Mouse (Mus musculus) C2C12 (cell line): ENCODE measurements around the gene Asb6.

Source experiments
- CEBPB ChIP-seq: IDR thresholded peaks from one replicate; pipeline ENCODE4 v1.6.1; 2011; ENCODE audit warnings: low read depth, mild to moderate bottlenecking, control low read depth, moderate library complexity
- CTCF ChIP-seq: IDR thresholded peaks from one replicate; pipeline ENCODE4 v1.5.1; 2011; ENCODE audit not compliant: control insufficient read depth, insufficient read depth, insufficient read length
- MAX ChIP-seq: IDR thresholded peaks from one replicate; pipeline ENCODE4 v1.6.1; 2011; ENCODE audit warnings: mild to moderate bottlenecking, control low read depth
- MYOD1 ChIP-seq: IDR thresholded peaks from one replicate; pipeline ENCODE4 v1.6.1; 2011; ENCODE audit warnings: low read depth; ENCODE audit not compliant: control insufficient read depth, insufficient read length
- MYOG ChIP-seq: IDR thresholded peaks from one replicate; pipeline ENCODE4 v1.6.1; 2011; ENCODE audit not compliant: control insufficient read depth, insufficient read length; ENCODE audit errors: extremely low read depth
- USF1 ChIP-seq: IDR thresholded peaks from one replicate; pipeline ENCODE4 v1.6.1; 2011; ENCODE audit warnings: low read depth, mild to moderate bottlenecking, control low read depth, moderate library complexity

DNA sequence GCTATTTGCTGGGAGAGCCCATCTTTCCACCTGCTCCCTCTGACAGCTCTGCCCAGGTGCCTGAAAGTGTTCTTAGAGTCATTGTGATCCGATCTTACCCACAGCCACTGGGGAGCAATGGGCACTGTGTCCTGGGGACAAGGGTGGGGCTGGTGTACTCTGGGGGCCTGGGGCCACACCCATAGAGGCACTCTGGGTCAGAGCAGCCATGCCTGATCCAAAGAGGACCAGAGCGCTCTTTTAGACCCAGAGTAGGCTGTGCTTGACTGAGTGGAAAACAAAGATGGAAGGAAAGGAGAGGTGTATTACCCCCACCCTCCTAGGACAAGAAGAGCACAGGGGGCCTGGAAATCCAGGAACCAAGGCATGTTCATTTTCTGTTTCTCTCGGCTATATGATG, 26.5 kb downstream of the Asb6 start, which contains the start of gene 1700001O22Rik:
- TF ChIP-seq CTCF = no peak
- no peak for TF ChIP-seq USF1
- TF ChIP-seq MYOD1 = no peak
- TF ChIP-seq CEBPB = no peak
- TF ChIP-seq MYOG = no peak
- no peak for TF ChIP-seq MAX
